Mouse (Mus musculus) limb, embryonic 11.5 days (tissue): ENCODE measurements around the gene Cebpa. TPM values are rescaled to one million over a fixed set of nuclear protein-coding genes. Genes with fewer than 3 reads are reported as not detected.

Experiments
- ATAC-seq: fragments of 200-750 bp; cut with Nextera tagmentation; 2 replicates; pipeline ENCODE4 v1.8.0; 2017; ENCODE audit warnings: low read depth; ENCODE audit not compliant: insufficient number of reproducible peaks, low FRiP score, low TSS enrichment
- DNase-seq: peaks from one replicate; pipeline ENCODE4 v3.0.0-alpha.2; 2015; ENCODE audit warnings: low spot score
- H3K27ac ChIP-seq: fragments of 300-500 bp; sonication (generic); replicated peaks from 2 replicates; pipeline ENCODE4 v1.5.1; 2014; ENCODE audit warnings: low read depth, mild to moderate bottlenecking, low read length
- H3K27me3 ChIP-seq: fragments of 300-500 bp; sonication (generic); 2 replicates; pipeline ENCODE4 v1.6.1; 2014; ENCODE audit warnings: mild to moderate bottlenecking, low read length, mixed read lengths; ENCODE audit not compliant: control insufficient read depth, insufficient read depth
- H3K36me3 ChIP-seq: fragments of 300-500 bp; sonication (generic); 2 replicates; pipeline ENCODE4 v1.6.1; 2014; ENCODE audit warnings: mild to moderate bottlenecking, low read length, moderate library complexity, mixed read lengths; ENCODE audit not compliant: control insufficient read depth, insufficient read depth
- H3K4me1 ChIP-seq: fragments of 300-500 bp; sonication (generic); 2 replicates; pipeline ENCODE4 v1.6.1; 2014; ENCODE audit warnings: low read length, mixed read lengths; ENCODE audit not compliant: control insufficient read depth, insufficient read depth
- H3K4me2 ChIP-seq: fragments of 300-500 bp; sonication (generic); 2 replicates; pipeline ENCODE4 v1.6.1; 2014; ENCODE audit warnings: low read depth, mild to moderate bottlenecking, moderate library complexity; ENCODE audit not compliant: severe bottlenecking
- H3K4me3 ChIP-seq: fragments of 300-500 bp; sonication (generic); 2 replicates; pipeline ENCODE4 v1.5.1; 2014; ENCODE audit warnings: low read depth, low read length
- H3K9ac ChIP-seq: fragments of 300-500 bp; sonication (generic); 2 replicates; pipeline ENCODE4 v1.6.1; 2014; ENCODE audit warnings: mild to moderate bottlenecking, low read length
- H3K9me3 ChIP-seq: fragments of 300-500 bp; sonication (generic); 2 replicates; pipeline ENCODE4 v1.6.1; 2016; ENCODE audit warnings: low read length; ENCODE audit not compliant: control insufficient read depth
- WGBS: fragments of 180-500 bp; shearing (Covaris S2); extraction: QIAGEN DNeasy Blood & Tissue Kit; methylation state at CpG from one replicate; pipeline ENCODE4 v1.1.7; 2014; 5-methylcytosine and 5-hydroxymethylcytosine counted together
- polyA plus RNA-seq: library from polyadenylated mRNA; unstranded; fragments of >200 nt; fragmentation: Nextera tagmentation; extraction: Ambion mirVana; gene quantifications from 2 replicates; pipeline ENCODE4 v1.2.1, GENCODE M21; 2014

The Cebpa gene
- polyA plus RNA-seq, 1 experiment from 2014 or later, result 0.67 TPM

- Histone ChIP-seq H3K27me3 (no peaks in the 10 kb centered on the region), H3K36me3 (no peaks in the 10 kb centered on the region), H3K9me3 (no peaks in the 10 kb centered on the region), H3K4me1 (no peaks in the 10 kb centered on the region), H3K27ac (no peak overlapping the region), H3K4me3 (no peak overlapping the region), H3K9ac (no peak overlapping the region), H3K4me2 (no peak overlapping the region)
- 80% methylated on average over 9 of the region's 9 CpGs for WGBS
- DNase-seq (no peak), ATAC-seq (no peak)
Observed at GRCm38 (mm10) chr7:35094975-35095678, 24.0 kb upstream of the Cebpa start.

- Histone ChIP-seq H3K27me3 (no peaks in the 10 kb centered on the region), H3K9ac (no peak overlapping the region), H3K4me1 (no peaks in the 10 kb centered on the region), H3K4me3 (no peak overlapping the region), H3K36me3 (no peaks in the 10 kb centered on the region), H3K4me2 (no peak overlapping the region), H3K27ac (no peak overlapping the region), H3K9me3 (peaks cover 2% of the 10 kb centered on the region; the same call in 1 of the 2 replicates)
- WGBS, result 83% methylated on average over 4 of the region's 4 CpGs
- ATAC-seq (no peak), DNase-seq (no peak)
Observed at GRCm38 (mm10) chr7:35098777-35099176, 20.3 kb upstream of the Cebpa start.

- Histone ChIP-seq H3K4me3 (no peak overlapping the region), H3K36me3 (no peaks in the 10 kb centered on the region), H3K9me3 (peaks cover 2% of the 10 kb centered on the region; the same call in 1 of the 2 replicates), H3K27ac (no peak overlapping the region), H3K4me2 (no peak overlapping the region), H3K9ac (no peak overlapping the region), H3K4me1 (no peaks in the 10 kb centered on the region), H3K27me3 (no peaks in the 10 kb centered on the region)
- no peak for DNase-seq
- ATAC-seq, result no peak
- WGBS, result 93% methylated on average over 4 of the region's 4 CpGs
Observed at GRCm38 (mm10) chr7:35099528-35099927, 19.6 kb upstream of the Cebpa start.

GRCm38 (mm10) chr7:35106614-35107013, 12.5 kb upstream of the Cebpa start:
- ATAC-seq, result no peak
- no peak overlapping the region for H3K4me2 ChIP-seq
- H3K27me3 ChIP-seq, result no peaks in the 10 kb centered on the region
- H3K9ac ChIP-seq, result no peak overlapping the region
- no peaks in the 10 kb centered on the region for H3K36me3 ChIP-seq
- 0 out of 2 replicates have a peak, but pooled peaks cover 6% of the 10 kb centered on the region for H3K4me1 ChIP-seq
- H3K27ac ChIP-seq, result no peak overlapping the region
- 77% methylated on average over 7 of the region's 7 CpGs for WGBS
- DNase-seq, result no peak
- peaks cover 4% of the 10 kb centered on the region for H3K9me3 ChIP-seq
- no peak overlapping the region for H3K4me3 ChIP-seq

GRCm38 (mm10) chr7:35107630-35108029, 11.5 kb upstream of the Cebpa start:
- DNase-seq (no peak), ATAC-seq (no peak)
- WGBS, result 10% methylated on average over 3 of the region's 3 CpGs
- no peaks in the 10 kb centered on the region for H3K36me3 ChIP-seq
- no peak overlapping the region for H3K9ac ChIP-seq
- H3K9me3 ChIP-seq, result peaks cover 5% of the 10 kb centered on the region
- no peak overlapping the region for H3K4me3 ChIP-seq
- H3K4me1 ChIP-seq, result 0 out of 2 replicates have a peak, but pooled peaks cover 6% of the 10 kb centered on the region
- no peak overlapping the region for H3K27ac ChIP-seq
- H3K27me3 ChIP-seq, result no peaks in the 10 kb centered on the region
- no peak overlapping the region for H3K4me2 ChIP-seq

- Histone ChIP-seq H3K4me2 (no peak overlapping the region), H3K4me1 (0 out of 2 replicates have a peak, but pooled peaks cover 6% of the 10 kb centered on the region), H3K27me3 (no peaks in the 10 kb centered on the region), H3K36me3 (no peaks in the 10 kb centered on the region), H3K9me3 (peaks cover 5% of the 10 kb centered on the region), H3K27ac (no peak overlapping the region), H3K4me3 (no peak overlapping the region), H3K9ac (no peak overlapping the region)
- ATAC-seq, result no peak
- 37% methylated on average over 2 of the region's 2 CpGs for WGBS
- no peak for DNase-seq
Observed at GRCm38 (mm10) chr7:35108046-35108445, 11.0 kb upstream of the Cebpa start.

- ATAC-seq (no peak), DNase-seq (no peak)
- Histone ChIP-seq H3K27ac (no peak overlapping the region), H3K9ac (no peak overlapping the region), H3K4me2 (no peak overlapping the region), H3K27me3 (no peaks in the 10 kb centered on the region), H3K4me1 (0 out of 2 replicates have a peak, but pooled peaks cover 6% of the 10 kb centered on the region), H3K36me3 (no peaks in the 10 kb centered on the region), H3K4me3 (no peak overlapping the region), H3K9me3 (peaks cover 3% of the 10 kb centered on the region; the same call in 1 of the 2 replicates)
- 70% methylated on average over 6 of the region's 6 CpGs for WGBS
Observed at GRCm38 (mm10) chr7:35108663-35109062, 10.4 kb upstream of the Cebpa start.

- no peak for ATAC-seq
- Histone ChIP-seq H3K4me3 (no peak overlapping the region), H3K27me3 (peaks cover 19% of the 10 kb centered on the region), H3K9ac (no peak overlapping the region), H3K36me3 (no peaks in the 10 kb centered on the region), H3K4me2 (no peak overlapping the region), H3K27ac (no peak overlapping the region), H3K9me3 (peaks cover 3% of the 10 kb centered on the region; the same call in 1 of the 2 replicates), H3K4me1 (no peaks in the 10 kb centered on the region)
- 39% methylated on average over 4 of the region's 4 CpGs for WGBS
- no peak for DNase-seq
Observed at GRCm38 (mm10) chr7:35113136-35113535, 6.0 kb upstream of the Cebpa start.
